Mouse (Mus musculus) hindbrain, embryonic 12.5 days (tissue): ENCODE results near the gene Tmem107. TPM values are rescaled to one million over a fixed set of nuclear protein-coding genes. Genes with fewer than 3 reads are reported as not detected.

ENCODE experiments used
- ATAC-seq: fragments of 200-750 bp; cut with Nextera tagmentation; 2 replicates; pipeline ENCODE4 v1.8.0; 2017; ENCODE audit warnings: moderate TSS enrichment; ENCODE audit not compliant: low FRiP score
- H3K27ac ChIP-seq: fragments of 300-500 bp; sonication (generic); 2 replicates; pipeline ENCODE4 v1.5.1; 2016; ENCODE audit warnings: mild to moderate bottlenecking
- H3K27me3 ChIP-seq: fragments of 300-500 bp; sonication (generic); 2 replicates; pipeline ENCODE4 v1.6.1; 2016; ENCODE audit warnings: mild to moderate bottlenecking
- H3K36me3 ChIP-seq: fragments of 300-500 bp; sonication (generic); 2 replicates; pipeline ENCODE4 v1.6.1; 2016; ENCODE audit warnings: mild to moderate bottlenecking
- H3K4me1 ChIP-seq: fragments of 300-500 bp; sonication (generic); 2 replicates; pipeline ENCODE4 v1.6.1; 2016
- H3K4me2 ChIP-seq: fragments of 300-500 bp; sonication (generic); replicated peaks from 2 replicates; pipeline ENCODE4 v1.6.1; 2016; ENCODE audit warnings: mild to moderate bottlenecking
- H3K4me3 ChIP-seq: fragments of 300-500 bp; sonication (generic); 2 replicates; pipeline ENCODE4 v1.5.1; 2016; ENCODE audit warnings: mild to moderate bottlenecking
- H3K9ac ChIP-seq: fragments of 300-500 bp; sonication (generic); 2 replicates; pipeline ENCODE4 v1.6.1; 2016; ENCODE audit warnings: mild to moderate bottlenecking, moderate library complexity
- H3K9me3 ChIP-seq: fragments of 300-500 bp; sonication (generic); replicated peaks from 2 replicates; pipeline ENCODE4 v1.6.1; 2016; ENCODE audit warnings: mild to moderate bottlenecking
- WGBS: fragments of 180-500 bp; shearing (Covaris S2); methylation state at CpG from one replicate; pipeline ENCODE4 v1.1.7; 2016; 5-methylcytosine and 5-hydroxymethylcytosine counted together
- polyA plus RNA-seq: library from polyadenylated mRNA; unstranded; fragments of >200 nt; fragmentation: Nextera tagmentation; extraction: Ambion mirVana; gene quantifications from 2 replicates; pipeline ENCODE4 v1.2.1, GENCODE M21; 2016

Tmem107 gene
- polyA plus RNA-seq, 1 experiment from 2014 or later: 45.1 TPM

DNA sequence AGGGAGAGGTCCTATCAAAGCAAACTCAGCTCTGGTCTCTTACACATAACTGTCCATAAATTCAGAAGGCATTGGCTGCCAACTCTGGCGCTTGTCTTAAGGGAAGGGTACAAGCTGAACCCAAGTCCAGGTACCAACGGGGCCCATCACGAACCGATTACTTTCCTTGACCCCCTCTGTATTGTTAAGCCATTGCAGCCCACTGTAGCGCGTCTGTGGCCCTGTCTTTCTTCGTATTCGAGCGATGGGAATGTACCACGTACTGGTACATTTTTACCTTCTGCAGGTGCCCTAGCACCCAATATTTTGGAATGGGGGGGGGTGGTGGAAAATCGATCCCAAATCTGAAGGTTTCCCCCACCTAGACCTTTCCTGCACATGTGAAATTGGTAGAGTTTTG, 1.6 kb downstream of the Tmem107 start:
- Histone ChIP-seq H3K4me3 (peak overlapping the region; percentile 32), H3K4me1 (peaks cover 25% of the 10 kb centered on the region), H3K9me3 (no peaks in the 10 kb centered on the region), H3K36me3 (no peaks in the 10 kb centered on the region), H3K9ac (peak overlapping the region; percentile 59), H3K4me2 (peak overlapping the region; percentile 54), H3K27me3 (no peaks in the 10 kb centered on the region), H3K27ac (peak overlapping the region; percentile 91)
- ATAC-seq: no peak
- WGBS: 86% methylated on average over 11 of the region's 11 CpGs

DNA sequence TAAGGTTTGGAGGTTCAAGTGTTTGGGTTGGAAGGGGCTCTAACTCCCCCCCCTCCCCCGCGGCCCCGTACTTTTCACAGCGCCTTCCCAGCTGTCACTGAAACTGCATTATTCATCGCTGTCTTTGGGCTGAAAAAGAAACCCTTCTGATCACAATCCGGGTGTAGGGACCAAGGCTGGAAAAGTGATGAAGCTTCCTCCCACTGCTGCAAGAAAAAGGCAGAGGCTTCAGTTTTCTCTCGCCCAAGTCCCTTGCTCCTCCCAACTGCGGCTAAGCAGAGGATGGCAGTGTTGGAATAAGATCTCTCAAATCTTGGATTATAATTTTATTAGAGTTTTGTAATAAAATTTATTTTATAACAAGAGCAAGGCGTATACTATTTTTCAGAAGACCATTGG, 2.1 kb downstream of the Tmem107 start:
- Histone ChIP-seq H3K4me2 (peak overlapping the region; percentile 54), H3K4me1 (peaks cover 24% of the 10 kb centered on the region), H3K9me3 (no peaks in the 10 kb centered on the region), H3K4me3 (peak overlapping the region; percentile 32), H3K27ac (peak overlapping the region; percentile 91), H3K9ac (peak overlapping the region; percentile 59), H3K36me3 (no peaks in the 10 kb centered on the region), H3K27me3 (no peaks in the 10 kb centered on the region)
- 13% methylated on average over 9 of the region's 9 CpGs for WGBS
- 0 out of 2 replicates have a peak, but pooled peaks have one; percentile 4 for ATAC-seq

DNA sequence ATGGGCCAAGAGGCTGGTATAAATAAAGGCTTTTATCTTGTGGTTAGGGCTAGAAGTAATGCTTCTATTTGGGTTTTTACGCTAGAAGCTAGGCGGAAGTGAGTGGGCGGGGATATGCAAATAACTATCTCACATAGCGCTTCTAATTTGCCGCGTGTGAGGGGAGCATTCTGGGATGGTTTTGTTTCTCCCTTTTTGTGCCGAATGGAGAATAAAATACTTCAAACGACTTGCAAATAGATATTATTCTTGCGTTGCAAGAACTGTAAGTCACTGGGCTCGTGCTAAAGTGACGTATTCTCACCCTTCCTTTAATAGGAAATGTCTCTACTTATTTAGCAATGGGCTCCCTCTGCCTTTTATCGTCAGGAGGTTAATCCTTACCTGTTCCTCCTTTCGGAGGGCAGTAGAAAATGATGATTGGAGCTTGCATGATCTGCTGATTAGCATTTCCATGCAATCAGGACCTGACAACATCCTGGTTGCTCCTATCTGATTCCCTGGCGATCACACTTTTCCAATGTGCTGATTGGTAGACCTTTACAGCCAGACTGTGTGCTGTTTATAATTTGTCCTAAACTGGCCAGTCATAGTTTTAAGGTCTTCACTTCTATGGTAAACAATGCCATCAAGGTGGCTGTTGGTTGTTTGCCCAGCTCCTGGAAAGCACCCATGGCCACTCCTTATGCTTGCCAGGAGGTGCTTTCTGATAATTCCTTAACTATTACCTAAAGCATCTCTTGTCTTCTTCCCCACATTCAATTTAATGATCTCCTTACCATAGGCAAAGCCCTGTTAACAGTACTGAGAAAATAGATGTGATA, 2.7 kb downstream of the Tmem107 start:
- peaks cover 24% of the 10 kb centered on the region for H3K4me1 ChIP-seq
- H3K27me3 ChIP-seq: no peaks in the 10 kb centered on the region
- H3K4me2 ChIP-seq: peak overlapping the region; percentile 54
- H3K9me3 ChIP-seq: no peaks in the 10 kb centered on the region
- peak overlapping the region; percentile 59 for H3K9ac ChIP-seq
- H3K4me3 ChIP-seq: peak overlapping the region; percentile 32
- ATAC-seq: peak; percentile 63
- under 1% methylated on average over 14 of the region's 14 CpGs for WGBS
- H3K27ac ChIP-seq: peak overlapping the region; percentile 91
- no peaks in the 10 kb centered on the region for H3K36me3 ChIP-seq

DNA sequence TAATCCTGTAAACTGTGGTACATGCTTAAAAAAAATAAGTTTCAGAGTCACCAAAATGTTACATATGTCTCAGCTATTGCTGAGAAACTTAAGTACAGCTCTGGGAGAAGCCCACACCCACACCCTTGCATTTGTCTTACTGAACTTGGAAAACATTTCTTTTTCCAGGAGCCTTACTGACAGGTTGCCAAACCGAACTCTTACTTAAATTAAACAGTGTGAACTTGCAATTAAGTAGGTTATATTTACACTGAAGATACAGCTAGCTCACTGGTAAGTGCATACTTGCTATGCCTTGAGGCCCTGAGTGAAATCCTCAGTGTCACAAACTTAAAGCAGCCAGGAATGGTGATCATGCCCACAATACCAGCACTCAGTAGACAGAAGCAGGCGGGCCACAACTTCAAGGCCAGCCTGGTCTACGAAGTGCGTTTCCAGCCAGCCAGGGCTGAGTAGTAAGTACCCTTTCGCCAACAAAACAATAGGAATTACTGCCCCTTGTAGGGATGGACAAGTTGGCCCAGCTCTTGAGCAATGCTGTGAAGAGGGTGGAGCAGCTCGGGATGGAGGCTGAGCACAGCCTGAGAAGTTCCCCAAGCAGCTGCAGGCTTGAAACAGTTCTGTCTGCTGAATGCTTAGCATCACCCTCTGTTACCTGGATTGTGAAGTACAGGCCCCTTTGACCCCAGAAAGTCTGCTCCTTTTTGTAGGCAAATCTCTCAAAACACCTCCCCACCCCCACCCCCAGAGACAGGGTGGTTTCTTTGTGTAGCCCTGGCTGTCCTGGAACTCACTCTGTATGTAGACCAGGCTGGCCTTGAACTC, 3.6 kb downstream of the Tmem107 start:
- Histone ChIP-seq H3K27ac (peak overlapping the region; percentile 91), H3K36me3 (no peaks in the 10 kb centered on the region), H3K4me1 (peaks cover 24% of the 10 kb centered on the region), H3K4me3 (no peak overlapping the region), H3K27me3 (no peaks in the 10 kb centered on the region), H3K9me3 (no peaks in the 10 kb centered on the region), H3K4me2 (no peak overlapping the region), H3K9ac (no peak overlapping the region)
- 54% methylated on average over 6 of the region's 6 CpGs for WGBS
- no peak for ATAC-seq

DNA sequence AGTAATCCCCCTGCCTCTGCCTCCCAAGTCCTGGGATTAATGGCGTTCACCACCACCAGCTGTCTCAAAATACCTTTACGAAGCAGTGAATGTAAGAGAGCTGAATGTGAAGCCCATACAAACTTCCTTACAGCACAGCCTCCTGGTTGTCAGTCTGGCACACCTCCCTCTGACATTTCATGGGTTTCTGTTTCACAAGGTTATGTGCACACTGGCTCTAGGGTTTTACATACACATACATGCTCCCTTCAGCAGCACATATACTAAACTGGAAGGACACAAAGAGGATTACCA, 4.1 kb downstream of the Tmem107 start:
- H3K4me2 ChIP-seq: no peak overlapping the region

DNA sequence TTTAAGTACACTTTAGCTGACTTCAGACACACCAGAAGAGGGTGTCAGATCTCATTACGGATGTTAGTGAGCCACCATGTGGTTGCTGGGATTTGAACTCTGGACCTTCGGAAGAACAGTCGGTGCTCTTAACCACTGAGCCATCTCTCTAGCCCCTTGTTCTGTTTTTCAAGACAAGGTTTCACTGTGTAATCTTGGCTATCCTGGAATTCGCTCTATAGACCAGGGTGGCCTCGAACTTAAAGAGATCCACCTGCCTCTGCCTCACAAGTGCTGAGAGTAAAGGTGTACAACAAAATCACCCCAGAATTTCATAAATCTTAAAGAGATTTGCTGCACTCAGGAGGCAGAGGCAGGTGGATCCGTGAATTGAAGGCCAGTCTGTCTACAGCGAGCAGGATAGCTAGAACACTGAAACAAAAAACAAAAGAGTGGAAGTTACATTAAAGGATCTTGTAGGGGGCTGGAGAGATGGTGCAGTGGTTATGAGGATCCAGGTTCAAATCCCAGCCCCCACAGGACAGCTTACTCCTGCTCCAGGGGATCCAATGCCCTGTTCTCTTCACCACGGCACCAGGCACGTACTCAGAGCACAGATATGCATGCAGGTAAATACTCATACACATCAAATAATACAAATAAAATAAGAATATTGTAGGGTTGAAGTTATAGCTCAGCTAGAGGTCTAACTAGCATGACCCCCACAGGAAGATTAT, 5.3 kb downstream of the Tmem107 start:
- ATAC-seq: no peak
- Histone ChIP-seq H3K4me3 (no peak overlapping the region), H3K36me3 (no peaks in the 10 kb centered on the region), H3K27me3 (no peaks in the 10 kb centered on the region), H3K4me1 (peaks cover 17% of the 10 kb centered on the region), H3K9me3 (no peaks in the 10 kb centered on the region), H3K9ac (no peak overlapping the region), H3K4me2 (no peak overlapping the region), H3K27ac (no peak overlapping the region)
- whole genome bisulfite sequencing: 53% methylated on average over 9 of the region's 9 CpGs

More for the DNA sequence above, 4.1 kb downstream of the Tmem107 start:
- H3K9me3 ChIP-seq: no peaks in the 10 kb centered on the region
- no peaks in the 10 kb centered on the region for H3K36me3 ChIP-seq
- H3K27ac ChIP-seq: no peak overlapping the region
- H3K9ac ChIP-seq: no peak overlapping the region
- no peaks in the 10 kb centered on the region for H3K27me3 ChIP-seq
- H3K4me1 ChIP-seq: peaks cover 21% of the 10 kb centered on the region
- WGBS: 46% methylated on average over 2 of the region's 2 CpGs
- no peak for ATAC-seq
- H3K4me3 ChIP-seq: no peak overlapping the region

DNA sequence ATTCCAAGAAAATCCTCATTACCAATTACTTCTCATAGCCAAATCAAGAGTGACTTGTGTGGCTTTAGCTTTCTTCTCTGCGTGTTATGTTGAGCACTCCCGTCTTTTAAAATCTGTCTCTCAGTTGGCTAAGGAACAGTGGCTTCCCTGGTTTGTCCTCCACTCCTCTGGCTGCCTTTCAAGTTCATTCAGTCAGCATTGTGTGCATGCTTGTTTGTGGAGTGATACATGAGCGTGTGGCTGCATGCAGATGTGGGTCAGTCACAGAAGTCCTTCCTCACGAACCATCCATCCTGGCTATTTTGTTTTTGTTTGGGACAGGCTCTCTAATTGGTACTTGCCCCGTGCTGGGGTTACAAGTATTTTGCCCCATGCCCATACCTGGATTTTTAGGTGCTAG, 6.0 kb downstream of the Tmem107 start:
- WGBS: 68% methylated on average over 5 of the region's 5 CpGs
- Histone ChIP-seq H3K36me3 (no peaks in the 10 kb centered on the region), H3K4me2 (no peak overlapping the region), H3K27me3 (no peaks in the 10 kb centered on the region), H3K27ac (no peak overlapping the region), H3K9ac (no peak overlapping the region), H3K9me3 (no peaks in the 10 kb centered on the region), H3K4me3 (no peak overlapping the region), H3K4me1 (peaks cover 11% of the 10 kb centered on the region)
- ATAC-seq: no peak

DNA sequence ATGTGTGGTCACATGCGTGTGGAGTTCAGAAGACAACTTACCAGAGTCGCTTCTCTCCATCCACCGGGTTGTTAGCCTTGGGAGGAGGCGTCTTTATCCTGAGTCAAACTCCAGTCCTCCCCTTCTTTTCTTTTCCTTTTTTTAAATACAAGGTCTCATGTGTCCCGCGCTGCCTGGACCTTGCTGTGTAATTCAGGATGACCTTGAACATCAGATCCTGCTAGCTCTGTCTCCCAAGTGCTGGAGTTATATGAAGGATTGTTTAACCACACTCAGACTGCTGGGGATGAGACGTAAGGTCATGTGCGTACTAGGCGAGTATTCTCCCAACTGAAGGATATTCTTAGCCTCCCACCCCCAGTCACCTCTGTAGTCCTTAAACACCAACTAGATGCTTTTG, 6.7 kb downstream of the Tmem107 start:
- H3K9me3 ChIP-seq: no peaks in the 10 kb centered on the region
- no peaks in the 10 kb centered on the region for H3K36me3 ChIP-seq
- H3K4me2 ChIP-seq: no peak overlapping the region
- ATAC-seq: no peak
- H3K4me3 ChIP-seq: no peak overlapping the region
- H3K27me3 ChIP-seq: no peaks in the 10 kb centered on the region
- no peak overlapping the region; the same call in 1 of the 2 replicates for H3K9ac ChIP-seq
- peaks cover 3% of the 10 kb centered on the region for H3K4me1 ChIP-seq
- WGBS: 83% methylated on average over 9 of the region's 9 CpGs
- H3K27ac ChIP-seq: no peak overlapping the region

DNA sequence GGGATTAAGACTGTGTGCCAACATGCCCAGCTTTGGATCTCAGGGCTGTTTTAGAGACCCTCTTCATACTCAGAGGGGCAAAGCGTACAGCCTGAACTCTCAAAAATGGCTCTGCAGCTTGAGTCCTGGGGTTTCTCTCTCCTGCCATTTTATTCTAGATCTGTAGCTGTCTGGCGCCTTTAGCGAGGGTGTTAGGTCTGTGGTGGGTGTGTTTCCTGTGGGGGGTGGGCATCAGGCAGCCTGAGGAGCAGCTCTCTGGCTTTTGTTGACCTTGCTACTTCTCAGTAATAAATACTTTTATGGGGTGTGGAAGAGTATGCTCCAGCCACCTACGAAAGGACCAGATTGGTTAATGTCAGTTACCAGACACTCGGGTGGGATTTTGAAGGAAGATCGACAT, 7.4 kb downstream of the Tmem107 start:
- no peak overlapping the region for H3K9ac ChIP-seq
- H3K27ac ChIP-seq: no peak overlapping the region
- H3K4me3 ChIP-seq: no peak overlapping the region
- H3K36me3 ChIP-seq: no peaks in the 10 kb centered on the region
- H3K9me3 ChIP-seq: no peaks in the 10 kb centered on the region
- H3K4me1 ChIP-seq: no peaks in the 10 kb centered on the region; the same call in 1 of the 2 replicates
- 77% methylated on average over 6 of the region's 6 CpGs for WGBS
- no peaks in the 10 kb centered on the region for H3K27me3 ChIP-seq
- no peak overlapping the region for H3K4me2 ChIP-seq
- no peak for ATAC-seq

DNA sequence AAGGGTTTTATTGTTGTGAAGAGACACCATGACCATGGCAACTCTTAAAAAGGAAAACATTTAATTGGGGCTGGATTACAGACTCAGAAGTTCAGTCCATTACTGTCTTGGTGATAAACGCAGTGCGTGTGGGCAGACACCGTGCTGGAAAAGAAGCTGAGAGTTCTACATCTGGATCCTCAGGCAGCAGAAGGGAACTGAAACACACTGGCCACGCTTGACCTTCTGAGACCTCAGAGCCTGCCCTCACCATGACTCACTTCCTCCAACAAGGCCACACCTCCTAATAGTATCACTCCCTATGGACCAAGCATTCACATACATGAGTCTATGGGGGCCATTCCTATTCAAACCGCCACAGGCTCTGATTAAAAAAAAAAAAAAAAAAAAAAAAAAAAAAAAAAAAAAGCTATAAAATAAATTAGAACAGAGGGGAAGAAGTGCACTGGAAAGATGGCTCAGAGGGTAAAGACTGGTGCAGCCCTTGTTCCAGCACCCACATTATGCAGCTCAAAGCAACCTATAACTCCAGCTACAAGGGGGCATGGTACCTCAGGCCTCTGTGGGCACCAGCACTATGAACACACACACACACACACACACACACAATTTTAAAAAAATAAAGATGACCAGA, 8.3 kb downstream of the Tmem107 start:
- ATAC-seq: no peak
- 85% methylated on average over 5 of the region's 5 CpGs for WGBS

DNA sequence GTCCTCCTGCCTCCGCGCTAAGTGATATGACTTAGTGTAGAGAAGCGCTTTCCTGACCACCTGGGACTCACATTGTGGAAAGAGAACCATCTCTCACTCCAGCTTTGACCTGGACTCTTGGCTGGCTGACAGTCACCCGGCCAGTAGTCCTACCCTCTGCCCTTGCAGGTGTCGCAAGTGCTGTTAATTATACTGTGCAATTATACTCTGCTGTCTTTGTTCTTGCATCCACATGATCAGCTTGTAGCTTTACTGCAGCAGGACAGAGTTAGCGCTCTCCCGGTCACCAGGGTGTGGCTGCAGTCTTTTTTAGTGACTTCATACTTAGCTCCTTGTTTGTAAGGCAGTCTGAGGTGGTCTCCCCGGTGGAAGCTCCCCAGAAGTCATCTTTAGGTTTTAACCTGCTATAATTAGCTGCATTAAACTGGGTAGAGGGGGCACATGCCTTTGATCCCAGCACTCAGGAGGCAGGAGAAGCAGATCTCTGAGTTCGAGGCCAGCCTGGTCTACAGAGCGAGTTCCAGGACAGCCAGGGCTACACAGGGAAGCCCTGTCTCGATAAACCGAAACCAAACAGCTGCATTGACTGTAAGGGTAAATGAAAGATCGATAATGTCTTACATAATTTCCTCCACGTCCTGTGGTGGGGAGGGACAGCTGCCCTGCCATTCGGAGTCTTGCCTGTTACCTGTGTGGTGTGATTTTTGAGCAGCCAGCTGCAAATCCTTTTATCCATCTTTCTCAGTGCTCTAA, 9.7 kb downstream of the Tmem107 start:
- 87% methylated on average over 15 of the region's 15 CpGs for WGBS
- Histone ChIP-seq H3K36me3 (no peaks in the 10 kb centered on the region), H3K4me2 (no peak overlapping the region), H3K9ac (no peak overlapping the region), H3K27ac (no peak overlapping the region), H3K4me3 (no peak overlapping the region), H3K4me1 (no peaks in the 10 kb centered on the region), H3K9me3 (no peaks in the 10 kb centered on the region), H3K27me3 (no peaks in the 10 kb centered on the region)
- ATAC-seq: no peak

More for the DNA sequence above, 8.3 kb downstream of the Tmem107 start:
- Histone ChIP-seq H3K9me3 (no peaks in the 10 kb centered on the region), H3K36me3 (no peaks in the 10 kb centered on the region), H3K4me3 (no peak overlapping the region), H3K27ac (no peak overlapping the region), H3K9ac (no peak overlapping the region), H3K4me1 (no peaks in the 10 kb centered on the region), H3K27me3 (no peaks in the 10 kb centered on the region), H3K4me2 (no peak overlapping the region)
